Mouse (Mus musculus): ENCODE results near the gene Coro2b.

The Coro2b gene

DNA sequence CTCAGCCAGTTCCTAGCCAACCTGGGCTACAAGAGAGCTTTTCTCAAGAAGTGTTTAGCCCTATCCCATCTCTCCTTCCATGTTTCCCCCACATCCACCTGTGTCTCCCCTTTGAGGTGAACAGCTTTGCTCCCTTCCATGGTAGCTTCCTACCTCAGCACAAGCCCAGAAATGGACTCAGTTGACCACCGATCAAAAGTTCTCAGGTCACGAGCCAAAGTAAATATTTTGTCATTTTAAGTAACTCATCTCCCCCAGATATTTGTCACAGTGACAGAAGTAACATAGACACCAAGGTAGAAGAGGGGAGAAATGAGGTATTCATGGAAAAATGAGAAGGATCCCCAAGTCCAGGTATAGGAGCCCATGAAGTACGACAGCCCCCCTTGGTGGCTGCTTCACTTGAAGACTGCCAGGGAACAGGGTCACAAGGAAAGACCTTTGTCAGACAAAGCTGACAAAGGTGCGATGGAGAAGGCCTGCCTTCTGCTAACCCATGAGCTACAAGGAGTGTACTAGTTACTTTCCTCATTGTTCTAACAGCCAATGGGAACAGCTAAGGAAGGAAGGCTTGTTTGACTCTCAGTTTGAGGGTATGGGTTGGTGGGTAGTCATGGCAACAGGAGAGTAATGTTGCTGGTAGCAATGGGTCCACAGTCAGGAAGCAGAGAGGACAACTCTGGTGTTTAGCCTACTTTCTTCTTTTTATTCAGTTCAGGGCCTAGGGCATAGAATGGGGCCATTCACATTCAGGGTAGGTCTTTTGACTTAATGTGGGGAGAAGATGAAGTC, 150.9 kb downstream of the Coro2b start:
- DNase-seq: no peak

DNA sequence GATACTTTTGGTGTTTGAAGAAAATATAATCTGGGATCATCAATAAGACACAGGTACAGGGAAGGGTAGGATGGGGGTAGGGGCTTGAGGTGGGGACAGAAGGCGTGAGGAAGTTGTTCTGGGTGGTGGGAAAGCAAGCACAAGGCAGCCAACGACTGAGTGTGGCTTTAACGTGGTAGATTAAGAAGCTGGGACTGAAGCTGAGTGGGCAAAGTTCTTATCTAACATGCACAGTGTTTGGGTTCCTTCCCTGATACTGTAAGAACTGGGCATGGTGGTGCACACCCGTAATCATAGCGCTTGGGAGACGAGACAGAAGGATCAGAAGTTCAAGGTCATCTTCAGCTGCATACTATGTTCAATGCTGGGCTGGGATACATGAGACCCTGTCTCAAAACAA, 151.8 kb downstream of the Coro2b start:
- DNase-seq: no peak

DNA sequence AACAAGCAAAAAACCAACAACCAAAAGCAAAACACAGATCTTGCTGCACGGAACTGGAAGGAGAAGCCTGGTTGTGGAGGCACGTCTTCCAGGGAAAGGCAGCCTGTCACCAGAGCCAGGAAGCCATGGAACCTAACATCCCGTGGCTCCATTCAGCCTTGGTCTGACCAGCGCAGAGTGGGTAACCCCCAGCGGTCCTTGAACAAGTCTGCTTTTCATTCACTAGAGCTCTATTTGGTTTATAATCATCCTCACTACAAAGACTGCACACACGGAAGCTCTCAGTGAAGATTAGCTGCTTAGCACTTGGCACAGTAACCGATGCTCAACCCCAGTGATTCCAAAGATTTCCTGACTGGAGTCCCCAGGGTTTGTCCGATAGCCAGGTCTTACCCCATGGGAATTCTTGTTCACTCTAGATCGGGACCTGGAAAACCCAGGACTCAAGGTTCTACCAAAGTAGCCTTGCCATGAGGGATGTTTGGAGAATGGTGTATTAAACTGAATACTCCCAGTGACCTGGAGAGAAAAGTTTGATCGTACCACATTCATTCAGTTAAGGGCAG, 154.2 kb downstream of the Coro2b start:
- DNase-seq: peak in 1 of 2 experiments; percentile 36

DNA sequence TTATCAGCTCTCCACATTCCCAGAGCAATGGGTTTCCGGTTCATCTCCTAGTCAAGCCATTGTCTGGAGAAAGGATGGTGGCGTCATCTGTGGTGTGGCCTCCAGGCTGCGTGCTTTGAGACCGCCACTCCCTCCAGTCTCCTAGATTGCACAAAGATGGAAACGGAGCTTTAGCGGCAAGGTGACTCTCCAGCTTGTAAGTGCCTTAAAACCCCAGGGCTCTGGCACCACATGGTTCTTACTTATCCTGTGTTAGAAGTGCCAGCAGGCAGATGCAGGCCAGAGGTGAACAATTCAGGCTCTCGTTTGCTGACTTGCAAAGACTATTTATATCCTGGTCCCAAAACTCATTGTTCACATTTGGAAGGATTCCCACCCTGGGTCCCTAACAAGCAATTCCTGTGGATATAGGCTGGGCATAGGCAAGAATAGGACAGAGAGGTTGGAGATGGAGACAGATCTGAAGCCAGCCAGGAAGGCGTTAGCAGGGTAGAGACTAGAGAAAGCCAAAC, 155.4 kb downstream of the Coro2b start:
- no peak for DNase-seq

DNA sequence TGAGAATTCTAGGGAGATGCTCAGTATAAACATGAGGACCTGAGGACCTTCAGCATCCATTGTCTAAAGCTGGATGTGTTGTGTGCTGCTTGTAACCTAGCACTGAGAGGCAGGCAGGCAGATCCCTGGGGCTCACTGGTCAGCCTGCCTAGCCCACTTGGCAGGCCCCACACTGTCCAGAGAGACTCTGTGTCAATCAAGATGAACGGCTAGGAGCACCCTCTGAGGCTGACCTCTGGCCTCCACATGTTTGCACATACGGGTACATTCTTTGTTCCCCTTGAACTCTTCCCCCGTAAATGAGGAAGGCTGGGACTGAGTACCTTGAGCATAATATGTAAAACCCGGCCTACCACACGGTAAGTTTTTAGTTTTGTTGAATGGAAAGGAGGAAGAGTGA, 156.5 kb downstream of the Coro2b start:
- DNase-seq: no peak

DNA sequence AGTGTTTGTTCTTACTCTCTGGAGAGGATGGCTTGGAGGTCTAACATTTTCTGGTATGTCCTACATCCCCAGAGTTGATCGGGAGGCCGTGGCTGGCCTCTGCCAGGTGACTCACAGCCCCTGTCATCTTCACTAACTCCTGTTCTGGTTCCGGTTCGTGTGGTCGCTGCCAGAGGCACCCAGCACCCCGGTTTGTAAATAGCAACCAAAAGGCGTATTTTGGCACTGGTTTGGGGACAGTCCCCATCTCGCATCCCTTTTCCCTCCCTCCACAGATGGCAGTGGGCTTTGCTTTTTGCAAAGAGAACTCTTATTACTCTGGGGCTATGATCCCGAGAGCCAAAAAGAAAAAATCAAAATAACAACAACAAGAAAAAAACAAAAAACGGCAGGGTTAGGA, 158.9 kb downstream of the Coro2b start:
- no peak for DNase-seq

DNA sequence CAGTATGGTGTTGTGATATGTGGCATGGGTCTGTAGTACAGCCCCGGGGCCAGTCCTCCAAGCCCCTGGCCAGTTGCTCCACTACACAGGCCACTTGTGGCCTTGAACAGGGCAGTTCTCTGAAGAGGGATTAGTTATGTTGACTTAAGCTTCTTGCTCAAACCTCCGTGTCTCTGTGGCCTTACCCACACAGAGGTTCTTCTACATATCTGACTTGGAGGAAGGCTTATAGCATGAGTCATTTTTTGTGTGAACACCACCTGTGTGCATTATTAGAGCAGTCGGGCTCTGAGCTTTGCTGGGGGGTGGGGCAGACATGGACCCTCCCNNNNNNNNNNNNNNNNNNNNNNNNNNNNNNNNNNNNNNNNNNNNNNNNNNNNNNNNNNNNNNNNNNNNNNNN, 162.6 kb downstream of the Coro2b start:
- no peak for DNase-seq

DNA sequence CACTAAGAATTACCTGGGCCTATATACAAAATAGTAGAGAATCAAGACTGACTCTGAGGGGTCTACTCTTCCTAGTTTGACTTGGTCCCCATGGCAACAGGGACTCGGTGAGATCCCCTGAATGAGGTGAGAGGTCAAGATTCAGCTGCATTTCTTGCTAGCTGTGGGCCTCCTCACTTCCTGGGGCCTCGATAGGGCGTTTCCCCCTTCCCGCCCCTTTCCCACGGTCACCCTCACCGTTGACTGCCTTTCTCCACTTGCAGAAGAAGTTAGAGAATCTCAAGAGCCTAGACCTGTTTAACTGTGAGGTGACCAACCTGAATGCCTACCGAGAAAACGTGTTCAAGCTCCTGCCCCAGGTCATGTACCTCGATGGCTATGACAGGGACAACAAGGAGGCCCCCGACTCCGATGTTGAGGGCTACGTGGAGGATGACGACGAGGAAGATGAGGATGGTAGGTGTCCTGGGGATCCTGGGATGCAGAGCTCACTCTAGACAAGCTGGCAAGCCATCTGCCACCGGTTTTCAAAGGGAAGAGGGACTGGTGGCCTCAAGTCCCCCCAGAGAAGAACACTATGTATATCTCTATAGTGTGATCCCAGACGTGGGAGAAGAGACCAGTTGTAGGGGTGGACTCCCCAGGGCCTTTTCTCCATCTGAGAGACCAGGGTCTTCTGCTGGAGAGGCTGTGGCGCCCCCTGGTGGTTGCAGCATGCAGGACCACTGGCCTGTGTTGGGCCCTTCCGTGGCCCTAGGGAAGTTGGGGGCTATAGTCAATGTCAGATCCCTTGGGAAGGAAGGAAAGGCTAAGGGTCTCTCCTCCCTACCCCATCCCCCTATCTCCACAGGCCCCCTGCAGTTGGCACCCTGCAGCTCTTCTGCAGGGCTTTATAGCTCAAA, 163.4 kb downstream of the Coro2b start:
- DNase-seq: peak; percentile 83 to 88

DNA sequence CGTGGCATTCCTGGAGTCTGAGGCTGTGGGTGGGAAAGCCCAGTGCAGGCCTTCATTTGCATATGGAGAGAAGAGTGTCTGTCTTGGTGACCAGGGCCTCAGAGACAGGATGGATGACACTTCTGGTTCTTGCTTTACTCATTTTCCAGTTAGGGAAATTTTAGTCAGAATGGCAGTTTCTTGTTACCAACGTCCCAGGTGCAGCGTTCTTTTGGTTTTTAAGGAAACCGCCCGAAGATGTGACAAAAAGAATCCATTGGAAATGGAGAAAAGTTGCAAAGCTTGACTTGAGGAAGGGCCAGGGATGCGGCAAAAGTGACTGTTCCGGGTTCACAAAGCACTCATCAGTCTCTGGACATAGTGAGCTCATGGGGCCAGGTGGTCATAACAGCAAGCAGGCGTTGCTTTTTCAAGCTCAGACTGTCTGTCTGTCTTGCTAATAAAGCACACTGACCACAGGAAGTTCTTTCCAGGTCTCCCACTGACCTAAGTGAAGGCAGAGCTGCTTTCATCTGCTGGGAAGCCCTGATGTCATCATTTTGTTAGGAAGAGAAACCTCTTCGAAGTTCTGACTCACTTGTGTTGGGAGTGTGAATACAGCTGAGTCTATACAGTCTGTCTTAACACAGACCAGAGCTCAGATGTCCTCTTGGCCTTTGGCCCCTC, 164.2 kb downstream of the Coro2b start:
- DNase-seq: no peak

DNA sequence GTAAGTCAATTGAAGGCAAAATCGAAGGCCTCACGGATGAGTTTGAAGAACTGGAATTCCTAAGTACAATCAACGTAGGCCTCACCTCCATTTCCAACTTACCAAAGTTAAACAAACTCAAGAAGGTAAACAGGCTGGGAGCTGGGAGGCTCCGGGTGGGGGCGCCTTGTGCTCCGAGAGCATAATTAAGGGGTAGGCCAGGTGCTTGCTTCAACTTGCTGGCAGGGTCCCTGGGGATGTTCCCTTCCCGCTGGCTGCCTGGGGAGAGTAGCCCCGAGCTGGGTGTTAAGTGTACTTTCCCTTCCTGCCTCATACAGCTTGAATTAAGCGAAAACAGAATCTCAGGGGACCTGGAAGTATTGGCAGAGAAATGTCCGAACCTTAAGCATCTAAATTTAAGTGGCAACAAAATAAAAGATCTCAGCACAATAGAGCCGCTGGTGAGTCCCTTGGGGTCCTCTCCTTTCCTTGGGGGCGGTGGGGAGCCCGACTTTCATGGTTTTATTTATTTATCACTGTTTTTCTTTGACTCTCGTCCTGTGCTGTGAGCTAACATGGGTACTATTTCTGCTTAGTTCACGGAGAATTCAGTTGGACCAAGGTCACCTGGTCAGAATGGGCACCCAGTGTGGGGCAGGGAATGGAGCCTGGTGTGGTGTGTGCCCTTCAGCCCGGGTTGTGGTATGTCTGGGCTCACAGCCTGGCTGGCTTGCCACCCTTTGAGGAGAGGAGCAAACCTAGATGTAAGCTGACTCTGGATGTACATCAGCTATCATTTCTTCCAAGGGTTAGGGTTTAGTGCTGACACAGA, 164.9 kb downstream of the Coro2b start:
- no peak for DNase-seq

DNA sequence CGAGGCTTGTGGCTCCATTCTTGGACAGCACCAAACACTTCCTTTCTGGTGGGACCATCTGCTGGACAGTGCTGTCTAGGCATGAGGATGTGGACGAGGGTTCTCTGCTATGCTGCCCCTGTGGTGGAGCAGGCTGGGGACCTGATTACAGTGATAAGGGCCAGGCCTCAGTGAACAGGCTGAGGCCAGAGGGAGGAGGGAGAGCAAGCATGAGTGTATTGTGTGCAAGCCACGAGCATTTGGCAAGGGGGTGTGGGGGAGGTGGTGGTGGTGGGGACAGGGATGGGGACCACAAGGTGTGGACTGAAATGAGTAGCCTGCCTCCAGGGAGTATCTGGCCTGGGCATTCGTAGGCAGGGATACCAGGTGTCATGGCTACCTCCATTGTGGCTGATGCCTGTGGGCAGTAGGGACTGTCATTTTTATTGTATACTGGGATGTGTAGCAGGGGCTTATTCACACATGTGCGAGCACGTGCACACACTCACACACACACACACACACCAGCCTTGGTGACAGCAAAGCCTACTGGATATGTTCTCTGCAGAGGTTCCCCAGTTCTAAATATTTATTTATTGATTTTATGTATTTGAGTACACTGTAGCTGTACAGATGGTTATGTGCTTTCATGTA, 166.1 kb downstream of the Coro2b start:
- peak; percentile 47 to 55 for DNase-seq

DNA sequence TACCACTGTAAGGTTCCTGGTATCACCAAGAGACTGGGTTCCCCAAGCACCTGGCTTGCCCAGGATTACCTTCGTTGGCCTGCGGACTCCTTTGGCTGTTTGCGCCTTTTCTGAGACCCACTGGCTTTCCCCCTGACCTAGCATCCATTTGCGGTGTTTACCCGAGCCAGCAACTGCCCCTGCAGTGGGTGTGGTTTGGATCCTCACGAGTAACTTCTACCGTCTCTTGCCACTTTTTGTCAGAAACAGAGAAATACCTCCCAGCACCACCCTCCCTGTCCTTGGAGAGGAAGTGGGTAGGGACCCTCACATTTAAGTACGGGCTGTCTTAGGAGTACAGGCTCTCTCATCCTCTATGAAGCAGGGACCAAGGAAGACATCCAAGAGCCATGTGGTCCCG, 166.7 kb downstream of the Coro2b start:
- no peak for DNase-seq

Data from cerebellum, postnatal 10 days (tissue).